Mouse (Mus musculus): ENCODE results near the gene Ms4a3. TPM values are rescaled to one million over a fixed set of nuclear protein-coding genes. Genes with fewer than 3 reads are reported as not detected.

The Ms4a3 gene
- polyA plus RNA-seq, 1 experiment from 2014 or later = not detected

DNA sequence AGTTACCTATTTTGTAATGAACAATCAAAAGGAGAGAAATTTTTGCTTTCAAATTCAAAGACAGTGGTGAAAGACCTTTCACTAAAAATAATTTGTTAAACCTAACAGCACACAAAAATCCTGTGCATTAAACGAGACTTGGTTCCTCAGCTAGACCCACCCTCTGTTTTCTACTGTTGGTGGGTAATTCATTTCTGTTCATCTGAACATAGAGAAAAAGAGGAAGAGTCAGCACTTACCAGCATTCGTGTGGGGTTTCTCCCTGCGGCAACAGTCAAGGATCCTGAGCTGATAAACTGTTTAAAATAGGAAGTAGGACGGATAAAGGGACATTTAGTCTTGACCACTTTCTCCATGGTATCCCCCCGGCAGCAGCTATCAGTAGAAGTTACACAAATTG is 5.1 kb downstream of the Ms4a3 start:
- TF ChIP-seq EP300 (IDR thresholded peaks at IDR 0.05) (no peak), CTCF (IDR thresholded peaks at IDR 0.05) (no peak)
- 65% methylated on average over 5 of the region's 5 CpGs for WGBS
- Histone ChIP-seq H3K4me2 (replicated peaks; ENCODE audit: low read depth, low read length) (no peak overlapping the region), H3K9me3 (ENCODE audit: low read length) (no peaks in the 10 kb centered on the region), H3K27me3 (replicated peaks; ENCODE audit: insufficient read depth, low read length) (no peaks in the 10 kb centered on the region), H3K4me3 (ENCODE audit: low read depth, low read length) (no peak overlapping the region), H3K9ac (replicated peaks; ENCODE audit: low read depth) (no peak overlapping the region), H3K36me3 (ENCODE audit: insufficient read depth, low read length) (no peaks in the 10 kb centered on the region), H3K4me1 (ENCODE audit: insufficient read depth, low read depth, low read length) (no peaks in the 10 kb centered on the region), H3K27ac (ENCODE audit: low read length) (no peak overlapping the region)
- no peak for ATAC-seq
- no peak for DNase-seq (ENCODE audit: low spot score)

GRCm38 (mm10) chr19:11634330-11634729 is 6.3 kb downstream of the Ms4a3 start:
- Histone ChIP-seq H3K9me3 (ENCODE audit: low read length) (no peaks in the 10 kb centered on the region), H3K4me1 (ENCODE audit: insufficient read depth, low read depth, low read length) (no peaks in the 10 kb centered on the region), H3K36me3 (ENCODE audit: insufficient read depth, low read length) (no peaks in the 10 kb centered on the region), H3K9ac (replicated peaks; ENCODE audit: low read depth) (no peak overlapping the region), H3K27ac (ENCODE audit: low read length) (no peak overlapping the region), H3K27me3 (replicated peaks; ENCODE audit: insufficient read depth, low read length) (no peaks in the 10 kb centered on the region), H3K4me2 (replicated peaks; ENCODE audit: low read depth, low read length) (no peak overlapping the region), H3K4me3 (ENCODE audit: low read depth, low read length) (no peak overlapping the region)
- TF ChIP-seq CTCF (IDR thresholded peaks at IDR 0.05) = no peak
- DNase-seq (ENCODE audit: low spot score) = no peak
- 70% methylated on average over 2 of the region's 2 CpGs for WGBS
- ATAC-seq = no peak

DNA sequence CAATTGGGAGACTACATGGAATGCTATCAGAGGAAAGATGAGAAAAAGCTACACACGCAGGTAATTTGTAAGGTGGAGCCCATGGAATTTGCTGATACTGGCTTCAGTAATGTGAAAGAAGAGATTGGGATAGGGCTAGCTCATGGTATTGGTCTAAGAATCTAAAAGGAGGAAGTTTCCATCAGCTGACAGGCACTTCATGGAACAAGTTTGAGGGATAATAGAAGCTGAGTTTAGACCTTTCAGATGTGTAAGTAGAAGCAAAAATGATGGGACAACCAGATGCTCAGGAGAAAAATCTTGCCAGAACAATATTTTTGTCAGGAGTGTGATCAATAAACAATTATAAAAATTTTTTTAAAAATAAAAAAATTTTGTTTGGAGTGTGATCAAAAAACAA is 6.9 kb downstream of the Ms4a3 start:
- TF ChIP-seq EP300 (IDR thresholded peaks at IDR 0.05) (no peak), CTCF (IDR thresholded peaks at IDR 0.05) (no peak)
- Histone ChIP-seq H3K9me3 (ENCODE audit: low read length) (no peaks in the 10 kb centered on the region), H3K27ac (ENCODE audit: low read length) (no peak overlapping the region), H3K4me2 (replicated peaks; ENCODE audit: low read depth, low read length) (no peak overlapping the region), H3K4me1 (ENCODE audit: insufficient read depth, low read depth, low read length) (no peaks in the 10 kb centered on the region), H3K27me3 (replicated peaks; ENCODE audit: insufficient read depth, low read length) (no peaks in the 10 kb centered on the region), H3K9ac (replicated peaks; ENCODE audit: low read depth) (no peak overlapping the region), H3K36me3 (ENCODE audit: insufficient read depth, low read length) (no peaks in the 10 kb centered on the region), H3K4me3 (ENCODE audit: low read depth, low read length) (no peak overlapping the region)
- ATAC-seq (no peak), DNase-seq (ENCODE audit: low spot score) (no peak)
- WGBS = 81% methylated on average over 1 of the region's 1 CpGs

GRCm38 (mm10) chr19:11625231-11625630 is 15.4 kb downstream of the Ms4a3 start:
- WGBS = 56% methylated on average over 5 of the region's 5 CpGs
- Histone ChIP-seq H3K9ac (replicated peaks; ENCODE audit: low read depth) (no peak overlapping the region), H3K4me1 (ENCODE audit: insufficient read depth, low read depth, low read length) (no peaks in the 10 kb centered on the region), H3K4me3 (ENCODE audit: low read depth, low read length) (no peak overlapping the region), H3K4me2 (replicated peaks; ENCODE audit: low read depth, low read length) (no peak overlapping the region), H3K27me3 (replicated peaks; ENCODE audit: insufficient read depth, low read length) (no peaks in the 10 kb centered on the region), H3K9me3 (ENCODE audit: low read length) (no peaks in the 10 kb centered on the region), H3K27ac (ENCODE audit: low read length) (no peak overlapping the region), H3K36me3 (ENCODE audit: insufficient read depth, low read length) (no peaks in the 10 kb centered on the region)
- DNase-seq (ENCODE audit: low spot score) (no peak), ATAC-seq (no peak)
- no peak for TF ChIP-seq EP300 (IDR thresholded peaks at IDR 0.05)
- no peak for TF ChIP-seq CTCF (IDR thresholded peaks at IDR 0.05)

GRCm38 (mm10) chr19:11624800-11625199 is 15.9 kb downstream of the Ms4a3 start:
- TF ChIP-seq EP300 (IDR thresholded peaks at IDR 0.05) = no peak
- no peak for TF ChIP-seq CTCF (IDR thresholded peaks at IDR 0.05)
- Histone ChIP-seq H3K4me2 (replicated peaks; ENCODE audit: low read depth, low read length) (no peak overlapping the region), H3K27ac (ENCODE audit: low read length) (no peak overlapping the region), H3K4me1 (ENCODE audit: insufficient read depth, low read depth, low read length) (no peaks in the 10 kb centered on the region), H3K9ac (replicated peaks; ENCODE audit: low read depth) (no peak overlapping the region), H3K36me3 (ENCODE audit: insufficient read depth, low read length) (no peaks in the 10 kb centered on the region), H3K9me3 (ENCODE audit: low read length) (no peaks in the 10 kb centered on the region), H3K27me3 (replicated peaks; ENCODE audit: insufficient read depth, low read length) (no peaks in the 10 kb centered on the region), H3K4me3 (ENCODE audit: low read depth, low read length) (no peak overlapping the region)
- DNase-seq (ENCODE audit: low spot score) (no peak), ATAC-seq (no peak)

DNA sequence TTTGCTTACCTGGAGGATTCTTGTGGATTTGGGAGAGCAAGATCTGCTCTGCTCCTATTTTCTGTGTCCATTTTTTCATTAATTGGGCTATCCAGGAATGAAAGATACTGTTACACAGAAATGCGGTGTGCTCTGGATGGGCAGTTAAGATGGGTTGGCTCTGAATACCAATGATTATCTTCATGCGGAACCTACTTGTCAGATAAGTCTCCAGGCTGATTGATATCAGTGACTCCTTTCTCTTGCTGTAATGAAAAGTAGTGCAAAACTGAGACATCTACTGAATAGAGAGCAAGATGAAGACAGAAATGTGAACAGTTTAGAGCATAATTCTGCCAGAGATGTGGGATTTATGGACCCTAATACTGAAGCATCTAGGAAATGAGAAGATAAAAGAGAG is 17.1 kb downstream of the Ms4a3 start, which contains the start of gene Ms4a2:
TSS of gene Ms4a2 (minus strand) at position 169 of the 400 bp plus-strand sequence.
- TF ChIP-seq CTCF (IDR thresholded peaks at IDR 0.05) (no peak), EP300 (IDR thresholded peaks at IDR 0.05) (no peak)
- no peak within 1 kb of the TSS for H3K4me3 ChIP-seq (ENCODE audit: low read depth, low read length)
- no peaks in the 10 kb centered on the region for H3K27me3 ChIP-seq (replicated peaks; ENCODE audit: insufficient read depth, low read length)
- H3K4me1 ChIP-seq (ENCODE audit: insufficient read depth, low read depth, low read length) = no peaks in the 10 kb centered on the region
- H3K9me3 ChIP-seq (ENCODE audit: low read length) = no peaks in the 10 kb centered on the region
- H3K27ac ChIP-seq (ENCODE audit: low read length) = no peak within 1 kb of the TSS
- no peak within 1 kb of the TSS for H3K9ac ChIP-seq (replicated peaks; ENCODE audit: low read depth)
- no peak for DNase-seq (ENCODE audit: low spot score)
- 86% methylated on average over 2 of the region's 2 CpGs for WGBS
- H3K36me3 ChIP-seq (ENCODE audit: insufficient read depth, low read length) = no peaks in the 10 kb centered on the region
- no peak within 1 kb of the TSS for H3K4me2 ChIP-seq (replicated peaks; ENCODE audit: low read depth, low read length)
- ATAC-seq = no peak

- TF ChIP-seq EP300 (IDR thresholded peaks at IDR 0.05) = no peak
- TF ChIP-seq CTCF (IDR thresholded peaks at IDR 0.05) = no peak
- Histone ChIP-seq H3K9ac (replicated peaks; ENCODE audit: low read depth) (no peak overlapping the region), H3K36me3 (ENCODE audit: insufficient read depth, low read length) (no peaks in the 10 kb centered on the region), H3K9me3 (ENCODE audit: low read length) (no peaks in the 10 kb centered on the region), H3K4me3 (ENCODE audit: low read depth, low read length) (no peak overlapping the region), H3K4me1 (ENCODE audit: insufficient read depth, low read depth, low read length) (no peaks in the 10 kb centered on the region), H3K27ac (ENCODE audit: low read length) (no peak overlapping the region), H3K4me2 (replicated peaks; ENCODE audit: low read depth, low read length) (no peak overlapping the region), H3K27me3 (replicated peaks; ENCODE audit: insufficient read depth, low read length) (no peaks in the 10 kb centered on the region)
- ATAC-seq (no peak), DNase-seq (ENCODE audit: low spot score) (no peak)
Observed at GRCm38 (mm10) chr19:11617983-11618382, 22.7 kb downstream of the Ms4a3 start.
